Mouse (Mus musculus) spleen, adult 2 months (tissue): ENCODE measurements at regions not wholly inside any gene's neighbourhood (a gene's known extent, or its start where the extent isn't known, plus 50 kb on each side); places are given as distances from the start of the nearest gene placed in this dataset.

Experiments used
- DNase-seq, 2 experiments: peaks; one replicate each; pipeline versions ENCODE4 v3.0.0 to v3.0.0-alpha.2; 2012 to 2021; ENCODE audit warnings: low spot score in 2 of 2, low read depth in 1 of 2
- H3K27ac ChIP-seq: fragments of 200-500 bp; 2 replicates; pipeline ENCODE4 v1.5.1; 2012; ENCODE audit warnings: low read length, inconsistent platforms; ENCODE audit not compliant: insufficient read depth
- H3K27me3 ChIP-seq: fragments of 200-500 bp; 2 replicates; pipeline ENCODE4 v1.6.1; 2012; ENCODE audit warnings: mild to moderate bottlenecking, moderate library complexity, low read length, inconsistent platforms; ENCODE audit not compliant: control insufficient read depth, insufficient read depth
- H3K36me3 ChIP-seq: fragments of 200-500 bp; 2 replicates; pipeline ENCODE4 v1.6.1; 2012; ENCODE audit warnings: mild to moderate bottlenecking, low read length, inconsistent platforms; ENCODE audit not compliant: control insufficient read depth, insufficient read depth
- H3K4me1 ChIP-seq: fragments of 200-500 bp; 2 replicates; pipeline ENCODE4 v1.6.1; 2011; ENCODE audit warnings: inconsistent platforms; ENCODE audit not compliant: control insufficient read depth, insufficient read depth, insufficient read length
- H3K4me3 ChIP-seq: fragments of 200-500 bp; 2 replicates; pipeline ENCODE4 v1.5.1; 2011; ENCODE audit warnings: mild to moderate bottlenecking, inconsistent platforms; ENCODE audit not compliant: insufficient read depth, insufficient read length; ENCODE audit errors: extremely low read depth
- CTCF ChIP-seq: fragments of 200-500 bp; IDR thresholded peaks from 2 replicates; pipeline ENCODE4 v1.5.1; 2011; ENCODE audit warnings: mild to moderate bottlenecking, inconsistent platforms; ENCODE audit not compliant: insufficient read depth, insufficient read length, insufficient replicate concordance; ENCODE audit errors: extremely low read depth
- POLR2A ChIP-seq: fragments of 200-500 bp; IDR thresholded peaks from 2 replicates; pipeline ENCODE4 v1.6.1; 2011; ENCODE audit warnings: low read depth, low read length, inconsistent platforms
- WGBS: fragments of 180-500 bp; shearing (Covaris S2); methylation state at CpG from one replicate; pipeline ENCODE4 v1.1.7; 2018; 5-methylcytosine and 5-hydroxymethylcytosine counted together

GRCm38 (mm10) chr17:45784496-45784895 lies 50.9 kb upstream of the 1600014C23Rik start:
- H3K4me3 ChIP-seq: no peak overlapping the region
- H3K27me3 ChIP-seq: no peaks in the 10 kb centered on the region
- 89% methylated on average over 5 of the region's 5 CpGs for WGBS
- no peaks in the 10 kb centered on the region for H3K36me3 ChIP-seq
- no peak overlapping the region for H3K27ac ChIP-seq
- no peak for TF ChIP-seq POLR2A
- TF ChIP-seq CTCF: no peak
- no peaks in the 10 kb centered on the region for H3K4me1 ChIP-seq
- no peak for DNase-seq
